Mouse (Mus musculus) heart, postnatal 4 days (tissue): Measurements from ENCODE around the gene Sumo2. TPM values are rescaled to one million over a fixed set of nuclear protein-coding genes. Genes with fewer than 3 reads are reported as not detected.
A peak's percentile ranks its signal among the peaks of the same experiment; 100 is the strongest.
"Not testable (repeated sequence)": the region's sequence is repeated elsewhere in the genome, so short reads cannot be mapped to it uniquely, and the experiment has no call there.

Experiments
- DNase-seq: peaks from one replicate; pipeline ENCODE4 v3.0.0; 2021
- total RNA-seq, 2 experiments: library from RNA; stranded (reverse); gene quantifications; 2 replicates each; pipeline ENCODE4 v1.2.3; 2021

Sumo2 gene
- total RNA-seq: 100 to 1,000 TPM; 299 TPM

- peak; percentile 99 for DNase-seq
Observed at GRCm38 (mm10) chr11:115536038-115536681, at the start of gene Sumo2. Gene Sumo2, minus strand, starts transcription at chr11:115536276.

GRCm38 (mm10) chr11:115585573-115586100 is 49.6 kb upstream of the Sumo2 start:
- DNase-seq: no peak

GRCm38 (mm10) chr11:115584376-115585073 is 48.4 kb upstream of the Sumo2 start:
- no peak for DNase-seq

- DNase-seq: no peak
Observed at GRCm38 (mm10) chr11:115582913-115583606, 47.0 kb upstream of the Sumo2 start.

- no peak for DNase-seq
Observed at GRCm38 (mm10) chr11:115579080-115579479, 43.0 kb upstream of the Sumo2 start.

GRCm38 (mm10) chr11:115564961-115565360 is 28.9 kb upstream of the Sumo2 start:
- no peak for DNase-seq

- peak; percentile 99 for DNase-seq
Observed at GRCm38 (mm10) chr11:115564064-115564809, 28.2 kb upstream of the Sumo2 start, which contains the start of gene Nup85. Gene Nup85, plus strand, starts transcription at chr11:115564434.

- DNase-seq: no peak
Observed at GRCm38 (mm10) chr11:115563406-115563805, 27.3 kb upstream of the Sumo2 start.

GRCm38 (mm10) chr11:115555717-115556116 is 19.6 kb upstream of the Sumo2 start:
- DNase-seq: no peak

- DNase-seq: no peak
Observed at GRCm38 (mm10) chr11:115552783-115553182, 16.7 kb upstream of the Sumo2 start.

GRCm38 (mm10) chr11:115543571-115543970 is 7.5 kb upstream of the Sumo2 start:
- no peak for DNase-seq

GRCm38 (mm10) chr11:115538045-115538444 is 2.0 kb upstream of the Sumo2 start:
- DNase-seq: no peak

- no peak for DNase-seq
Observed at GRCm38 (mm10) chr11:115536856-115537568, 936 bp upstream of the Sumo2 start.

GRCm38 (mm10) chr11:115535401-115536037 is 557 bp downstream of the Sumo2 start:
- DNase-seq: peak; percentile 75

- DNase-seq: no peak
Observed at GRCm38 (mm10) chr11:115534759-115535371, 1.2 kb downstream of the Sumo2 start.

GRCm38 (mm10) chr11:115526446-115526845 is 9.6 kb downstream of the Sumo2 start:
- DNase-seq: not testable (repeated sequence)

GRCm38 (mm10) chr11:115522703-115523102 is 13.4 kb downstream of the Sumo2 start:
- DNase-seq: no peak

- DNase-seq: no peak
Observed at GRCm38 (mm10) chr11:115522238-115522637, 13.8 kb downstream of the Sumo2 start.

- no peak for DNase-seq
Observed at GRCm38 (mm10) chr11:115521080-115521479, 15.0 kb downstream of the Sumo2 start.

GRCm38 (mm10) chr11:115520218-115520617 is 15.9 kb downstream of the Sumo2 start:
- DNase-seq: no peak

GRCm38 (mm10) chr11:115519581-115519980 is 16.5 kb downstream of the Sumo2 start:
- DNase-seq: no peak
